Mouse (Mus musculus) E14TG2a.4 (cell line): ENCODE results near the gene Cog1.

Experiments used
- H3K27me3 ChIP-seq: 2 replicates; pipeline ENCODE4 v1.6.1; 2014; ENCODE audit warnings: low read length, control low read depth; ENCODE audit not compliant: insufficient read depth
- H3K36me3 ChIP-seq: 2 replicates; pipeline ENCODE4 v1.6.1; 2014; ENCODE audit warnings: low read length, control low read depth; ENCODE audit not compliant: insufficient read depth
- H3K4me1 ChIP-seq: replicated peaks from 2 replicates; pipeline ENCODE4 v1.6.1; 2014; ENCODE audit warnings: low read depth, low read length, control low read depth
- H3K4me3 ChIP-seq: replicated peaks from 2 replicates; pipeline ENCODE4 v1.5.1; 2014; ENCODE audit warnings: mild to moderate bottlenecking, low read length
- H3K9me3 ChIP-seq: 2 replicates; pipeline ENCODE4 v1.6.1; 2014; ENCODE audit warnings: low read length, control low read depth
- CTCF ChIP-seq: conservative IDR thresholded peaks from 2 replicates; pipeline ENCODE4 v1.5.1; 2014; ENCODE audit warnings: low read length
- NANOG ChIP-seq: IDR thresholded peaks from 2 replicates; pipeline ENCODE4 v1.6.1; 2014; ENCODE audit warnings: borderline replicate concordance, low read length, mixed read lengths
- POU5F1 ChIP-seq: IDR thresholded peaks from 2 replicates; pipeline ENCODE4 v1.6.1; 2014; ENCODE audit warnings: low read length, borderline replicate concordance

Gene Cog1

GRCm38 (mm10) chr11:113611664-113612611, 37.0 kb upstream of the Cog1 start:
- H3K4me1 ChIP-seq = peaks cover 23% of the 10 kb centered on the region
- no peak for TF ChIP-seq NANOG
- TF ChIP-seq CTCF = peak; percentile 76
- no peak for TF ChIP-seq POU5F1
- H3K4me3 ChIP-seq = peak overlapping the region; percentile 52
- H3K27me3 ChIP-seq = peaks cover 23% of the 10 kb centered on the region
- H3K36me3 ChIP-seq = no peaks in the 10 kb centered on the region
- peaks cover 11% of the 10 kb centered on the region for H3K9me3 ChIP-seq

- H3K27me3 ChIP-seq = peaks cover 41% of the 10 kb centered on the region
- peaks cover 11% of the 10 kb centered on the region for H3K9me3 ChIP-seq
- H3K4me3 ChIP-seq = no peak overlapping the region
- TF ChIP-seq POU5F1 (no peak), NANOG (no peak), CTCF (no peak)
- H3K4me1 ChIP-seq = peaks cover 47% of the 10 kb centered on the region
- no peaks in the 10 kb centered on the region for H3K36me3 ChIP-seq
Measured at GRCm38 (mm10) chr11:113614476-113614875, 34.5 kb upstream of the Cog1 start.

- TF ChIP-seq POU5F1 (no peak), NANOG (no peak), CTCF (peak; percentile 65)
- peak overlapping the region; percentile 39 for H3K4me3 ChIP-seq
- no peaks in the 10 kb centered on the region for H3K36me3 ChIP-seq
- H3K27me3 ChIP-seq = peaks cover 61% of the 10 kb centered on the region
- peaks cover 58% of the 10 kb centered on the region for H3K4me1 ChIP-seq
- peaks cover 11% of the 10 kb centered on the region for H3K9me3 ChIP-seq
Measured at GRCm38 (mm10) chr11:113617132-113617911, 31.6 kb upstream of the Cog1 start.

- Histone ChIP-seq H3K27me3 (peaks cover 66% of the 10 kb centered on the region), H3K9me3 (peaks cover 11% of the 10 kb centered on the region), H3K4me1 (peaks cover 57% of the 10 kb centered on the region), H3K36me3 (no peaks in the 10 kb centered on the region), H3K4me3 (peak overlapping the region; percentile 81)
- TF ChIP-seq NANOG (no peak), CTCF (no peak), POU5F1 (no peak)
Measured at GRCm38 (mm10) chr11:113618303-113618671, 30.7 kb upstream of the Cog1 start.

- TF ChIP-seq NANOG (no peak), CTCF (no peak), POU5F1 (no peak)
- H3K4me3 ChIP-seq = peak within 1 kb of the TSS; percentile 81
- peaks cover 68% of the 10 kb centered on the region for H3K27me3 ChIP-seq
- H3K36me3 ChIP-seq = no peaks in the 10 kb centered on the region
- peaks cover 52% of the 10 kb centered on the region for H3K4me1 ChIP-seq
- peaks cover 11% of the 10 kb centered on the region for H3K9me3 ChIP-seq
Measured at GRCm38 (mm10) chr11:113618672-113619419, 30.1 kb upstream of the Cog1 start, which contains the start of gene Sstr2. Gene Sstr2, plus strand, starts transcription at chr11:113619342.

GRCm38 (mm10) chr11:113619420-113620080, 29.4 kb upstream of the Cog1 start:
- H3K9me3 ChIP-seq = peaks cover 11% of the 10 kb centered on the region
- peak overlapping the region; percentile 81 for H3K4me3 ChIP-seq
- peaks cover 70% of the 10 kb centered on the region for H3K27me3 ChIP-seq
- no peaks in the 10 kb centered on the region for H3K36me3 ChIP-seq
- H3K4me1 ChIP-seq = peaks cover 45% of the 10 kb centered on the region
- TF ChIP-seq NANOG (no peak), POU5F1 (no peak), CTCF (no peak)

- Histone ChIP-seq H3K4me3 (0 out of 2 replicates have a peak overlapping the region, but pooled peaks have one; percentile 13), H3K4me1 (peaks cover 45% of the 10 kb centered on the region), H3K27me3 (peaks cover 66% of the 10 kb centered on the region), H3K36me3 (no peaks in the 10 kb centered on the region), H3K9me3 (peaks cover 10% of the 10 kb centered on the region)
- no peak for TF ChIP-seq POU5F1
- no peak for TF ChIP-seq NANOG
- TF ChIP-seq CTCF = no peak
Measured at GRCm38 (mm10) chr11:113621001-113621400, 28.0 kb upstream of the Cog1 start.
